Mouse (Mus musculus): ENCODE results near the gene D17H6S53E. TPM values are rescaled to one million over a fixed set of nuclear protein-coding genes. Genes with fewer than 3 reads are reported as not detected.
A peak's percentile ranks its signal among the peaks of the same experiment; 100 is the strongest.

Gene D17H6S53E
- polyA plus RNA-seq, 2 experiments, result 1.3 to 1.5 TPM

GRCm38 (mm10) chr17:35132174-35132560 is 6.0 kb downstream of the D17H6S53E start:
- Histone ChIP-seq H3K4me3 (ENCODE audit: insufficient read depth in 1 of 2, low read depth in 2 of 2, low read length in 2 of 2) (no peak overlapping the region), H3K27ac (no peak overlapping the region), H3K4me2 (ENCODE audit: low read depth) (no peak overlapping the region), H3K27me3 (ENCODE audit: control insufficient read depth, insufficient read depth, low read length) (no peaks in the 10 kb centered on the region), H3K9ac (replicated peaks) (no peak overlapping the region), H3K36me3 (replicated peaks; ENCODE audit: control insufficient read depth, insufficient read depth, low read depth) (no peaks in the 10 kb centered on the region), H3K9me3 (ENCODE audit: control insufficient read depth, low read length) (no peaks in the 10 kb centered on the region), H3K4me1 (replicated peaks; ENCODE audit: control insufficient read depth in 2 of 2, insufficient read depth in 2 of 2, low read length in 1 of 2) (peaks cover 9 to 13% of the 10 kb centered on the region in 2 experiments)
- TF ChIP-seq CTCF (IDR thresholded peaks at IDR 0.05; ENCODE audit: low read depth) (no peak), EP300 (IDR thresholded peaks at IDR 0.05; ENCODE audit: low read depth) (no peak)
- ATAC-seq (ENCODE audit: insufficient read depth) (no peak), DNase-seq (ENCODE audit: low read depth in 3 of 3, low spot score in 3 of 3) (no peak)
- WGBS (ENCODE audit: insufficient replicate concordance), result 70% methylated on average over 3 of the region's 3 CpGs

GRCm38 (mm10) chr17:35133517-35133916 is 7.3 kb downstream of the D17H6S53E start:
- Histone ChIP-seq H3K4me1 (replicated peaks; ENCODE audit: control insufficient read depth in 2 of 2, insufficient read depth in 2 of 2, low read length in 1 of 2) (peaks cover 10 to 12% of the 10 kb centered on the region in 2 experiments), H3K9ac (replicated peaks) (no peak overlapping the region), H3K4me3 (ENCODE audit: insufficient read depth in 1 of 2, low read depth in 2 of 2, low read length in 2 of 2) (no peak overlapping the region), H3K27me3 (ENCODE audit: control insufficient read depth, insufficient read depth, low read length) (no peaks in the 10 kb centered on the region), H3K9me3 (ENCODE audit: control insufficient read depth, low read length) (no peaks in the 10 kb centered on the region), H3K4me2 (ENCODE audit: low read depth) (peak overlapping the region; percentile 93; the same call in 1 of the 2 replicates), H3K27ac (no peak overlapping the region), H3K36me3 (replicated peaks; ENCODE audit: control insufficient read depth, insufficient read depth, low read depth) (peaks cover 5% of the 10 kb centered on the region)
- no peak for DNase-seq (ENCODE audit: low read depth in 3 of 3, low spot score in 3 of 3)
- no peak for TF ChIP-seq CTCF (IDR thresholded peaks at IDR 0.05; ENCODE audit: low read depth)
- TF ChIP-seq EP300 (IDR thresholded peaks at IDR 0.05; ENCODE audit: low read depth), result no peak
- ATAC-seq (ENCODE audit: insufficient read depth), result no peak
- 83% methylated on average over 7 of the region's 7 CpGs for WGBS (ENCODE audit: insufficient replicate concordance)

GRCm38 (mm10) chr17:35134801-35135590 is 8.8 kb downstream of the D17H6S53E start, which contains the start of gene Bag6:
Gene Bag6 (plus strand): TSS chr17:35135178.
- Histone ChIP-seq H3K4me3 (ENCODE audit: insufficient read depth in 1 of 2, low read depth in 2 of 2, low read length in 2 of 2) (peak within 1 kb of the TSS; percentile 72 to 83), H3K27ac (peak within 1 kb of the TSS; percentile 69), H3K27me3 (ENCODE audit: control insufficient read depth, insufficient read depth, low read length) (no peaks in the 10 kb centered on the region), H3K4me1 (replicated peaks; ENCODE audit: control insufficient read depth in 2 of 2, insufficient read depth in 2 of 2, low read length in 1 of 2) (peaks cover 10 to 12% of the 10 kb centered on the region in 2 experiments), H3K36me3 (replicated peaks; ENCODE audit: control insufficient read depth, insufficient read depth, low read depth) (peaks cover 19% of the 10 kb centered on the region), H3K4me2 (ENCODE audit: low read depth) (peak within 1 kb of the TSS; percentile 93), H3K9me3 (ENCODE audit: control insufficient read depth, low read length) (no peaks in the 10 kb centered on the region), H3K9ac (replicated peaks) (peak within 1 kb of the TSS; percentile 81)
- DNase-seq (ENCODE audit: low read depth in 3 of 3, low spot score in 3 of 3) (peak; percentile 81 to 86 (median 83)), ATAC-seq (ENCODE audit: insufficient read depth) (peak; percentile 91)
- TF ChIP-seq CTCF (IDR thresholded peaks at IDR 0.05; ENCODE audit: low read depth), result no peak
- peak; percentile 73 for TF ChIP-seq EP300 (IDR thresholded peaks at IDR 0.05; ENCODE audit: low read depth)
- whole genome bisulfite sequencing (ENCODE audit: insufficient replicate concordance), result under 1% methylated on average over 65 of the region's 66 CpGs

GRCm38 (mm10) chr17:35135591-35136320 is 9.6 kb downstream of the D17H6S53E start:
- under 1% methylated on average over 41 of the region's 43 CpGs for WGBS (ENCODE audit: insufficient replicate concordance)
- H3K4me2 ChIP-seq (ENCODE audit: low read depth), result peak overlapping the region; percentile 93
- no peak for TF ChIP-seq EP300 (IDR thresholded peaks at IDR 0.05; ENCODE audit: low read depth)
- 0 out of 2 replicates have a peak, but pooled peaks have one; percentile 20 for TF ChIP-seq CTCF (IDR thresholded peaks at IDR 0.05; ENCODE audit: low read depth)
- H3K27me3 ChIP-seq (ENCODE audit: control insufficient read depth, insufficient read depth, low read length), result no peaks in the 10 kb centered on the region
- peaks cover 27% of the 10 kb centered on the region for H3K36me3 ChIP-seq (replicated peaks; ENCODE audit: control insufficient read depth, insufficient read depth, low read depth)
- peak; percentile 36 for ATAC-seq (ENCODE audit: insufficient read depth)
- DNase-seq (ENCODE audit: low read depth in 3 of 3, low spot score in 3 of 3), result peak; percentile 40 to 56 (median 45)
- H3K27ac ChIP-seq, result peak overlapping the region; percentile 69
- H3K4me3 ChIP-seq (ENCODE audit: insufficient read depth in 1 of 2, low read depth in 2 of 2, low read length in 2 of 2), result peak overlapping the region; percentile 72 to 83
- H3K9ac ChIP-seq (replicated peaks), result peak overlapping the region; percentile 81
- peaks cover 10 to 12% of the 10 kb centered on the region in 2 experiments for H3K4me1 ChIP-seq (replicated peaks; ENCODE audit: control insufficient read depth in 2 of 2, insufficient read depth in 2 of 2, low read length in 1 of 2)
- H3K9me3 ChIP-seq (ENCODE audit: control insufficient read depth, low read length), result no peaks in the 10 kb centered on the region

- Histone ChIP-seq H3K9me3 (ENCODE audit: control insufficient read depth, low read length) (no peaks in the 10 kb centered on the region), H3K36me3 (replicated peaks; ENCODE audit: control insufficient read depth, insufficient read depth, low read depth) (peaks cover 62% of the 10 kb centered on the region), H3K4me3 (ENCODE audit: insufficient read depth in 1 of 2, low read depth in 2 of 2, low read length in 2 of 2) (no peak overlapping the region), H3K4me1 (replicated peaks; ENCODE audit: control insufficient read depth in 2 of 2, insufficient read depth in 2 of 2, low read length in 1 of 2) (peaks cover 10 to 12% of the 10 kb centered on the region in 2 experiments), H3K27ac (no peak overlapping the region), H3K27me3 (ENCODE audit: control insufficient read depth, insufficient read depth, low read length) (no peaks in the 10 kb centered on the region), H3K4me2 (ENCODE audit: low read depth) (no peak overlapping the region), H3K9ac (replicated peaks) (no peak overlapping the region)
- ATAC-seq (ENCODE audit: insufficient read depth) (no peak), DNase-seq (ENCODE audit: low read depth in 3 of 3, low spot score in 3 of 3) (no peak)
- 84% methylated on average over 3 of the region's 3 CpGs for WGBS (ENCODE audit: insufficient replicate concordance)
- TF ChIP-seq EP300 (IDR thresholded peaks at IDR 0.05; ENCODE audit: low read depth), result no peak
- no peak for TF ChIP-seq CTCF (IDR thresholded peaks at IDR 0.05; ENCODE audit: low read depth)
Observed at GRCm38 (mm10) chr17:35139269-35139668, 13.1 kb downstream of the D17H6S53E start.
